Mouse (Mus musculus) layer of hippocampus, postnatal 25 days (tissue): ENCODE results near the gene Zfp184. TPM values are rescaled to one million over a fixed set of nuclear protein-coding genes. Genes with fewer than 3 reads are reported as not detected.

Experiments
- DNase-seq, 2 experiments: peaks; one replicate each; pipeline ENCODE4 v3.0.0; 2022; ENCODE audit warnings: mixed read lengths in 2 of 2, low spot score in 1 of 2; ENCODE audit errors: extremely low spot score in 1 of 2
- total RNA-seq, 2 experiments: library from RNA; stranded (reverse); gene quantifications; 2 replicates each; pipeline ENCODE4 v1.2.3; 2021

Zfp184 gene
- total RNA-seq, 2 experiments from 2014 or later, result 2.9 to 4.2 TPM

- DNase-seq, result peak in 1 of 2 experiments; percentile 27
Observed at GRCm38 (mm10) chr13:21980981-21981802, 36.3 kb downstream of the Zfp184 start, which contains the start of gene Pom121l2. TSS of gene Pom121l2 (plus strand) at chr13:21981194.

- DNase-seq, result no peak
Observed at GRCm38 (mm10) chr13:21981803-21982193, 36.9 kb downstream of the Zfp184 start.

GRCm38 (mm10) chr13:21984486-21984885, 39.6 kb downstream of the Zfp184 start:
- DNase-seq, result no peak

- DNase-seq, result no peak
Observed at GRCm38 (mm10) chr13:21992550-21992949, 47.7 kb downstream of the Zfp184 start.

GRCm38 (mm10) chr13:21993957-21994738, 49.3 kb downstream of the Zfp184 start:
- DNase-seq, result no peak

- DNase-seq, result no peak
Observed at GRCm38 (mm10) chr13:21994896-21995295, 50.0 kb downstream of the Zfp184 start.

GRCm38 (mm10) chr13:21995331-21995914, 50.5 kb downstream of the Zfp184 start:
- no peak for DNase-seq

GRCm38 (mm10) chr13:21996101-21996839, 51.4 kb downstream of the Zfp184 start:
- DNase-seq, result no peak

GRCm38 (mm10) chr13:21996840-21997185, 51.9 kb downstream of the Zfp184 start:
- DNase-seq, result no peak

- no peak for DNase-seq
Observed at GRCm38 (mm10) chr13:21997201-21997820, 52.4 kb downstream of the Zfp184 start.

GRCm38 (mm10) chr13:21997821-21998220, 52.9 kb downstream of the Zfp184 start:
- DNase-seq, result no peak

- DNase-seq, result no peak
Observed at GRCm38 (mm10) chr13:21998412-21998811, 53.5 kb downstream of the Zfp184 start.

GRCm38 (mm10) chr13:21999147-21999546, 54.3 kb downstream of the Zfp184 start:
- DNase-seq, result no peak

- DNase-seq, result no peak
Observed at GRCm38 (mm10) chr13:22001346-22001745, 56.5 kb downstream of the Zfp184 start.

GRCm38 (mm10) chr13:22001823-22002222, 56.9 kb downstream of the Zfp184 start:
- no peak for DNase-seq

- no peak for DNase-seq
Observed at GRCm38 (mm10) chr13:22005605-22006333, 60.9 kb downstream of the Zfp184 start.

GRCm38 (mm10) chr13:22006334-22007120, 61.6 kb downstream of the Zfp184 start:
- no peak for DNase-seq

GRCm38 (mm10) chr13:22007121-22007510, 62.2 kb downstream of the Zfp184 start:
- DNase-seq, result no peak

- DNase-seq, result no peak
Observed at GRCm38 (mm10) chr13:22007872-22008271, 63.0 kb downstream of the Zfp184 start.
